Mouse (Mus musculus): ENCODE measurements at regions not wholly inside any gene's neighbourhood (a gene's known extent, or its start where the extent isn't known, plus 50 kb on each side); places are given as distances from the start of the nearest gene placed in this dataset.

- no peak overlapping the region for H3K27ac ChIP-seq (ENCODE audit: insufficient read depth, low read depth, low read length, poor library complexity, severe bottlenecking)
- H3K9ac ChIP-seq (ENCODE audit: insufficient read depth, low read depth, low read length, poor library complexity, severe bottlenecking) = no peak overlapping the region
- no peaks in the 10 kb centered on the region for H3K9me3 ChIP-seq (ENCODE audit: control insufficient read depth, insufficient read depth, low read depth, low read length)
- DNase-seq (ENCODE audit: low read depth, low spot score) = no peak
- H3K36me3 ChIP-seq (ENCODE audit: control insufficient read depth, insufficient read depth, low read length, poor library complexity, severe bottlenecking) = no peaks in the 10 kb centered on the region
- in situ Hi-C loops (cut with MboI; ENCODE audit: low sequenced_read_pairs in 2 of 2, unreplicated experiment in 2 of 2) = no loop called here
- TF ChIP-seq CHD2 (IDR thresholded peaks at IDR 0.05; ENCODE audit: low read depth, low read length) (no peak), ZNF384 (IDR thresholded peaks at IDR 0.05; ENCODE audit: low read depth, low read length) (no peak)
- H3K4me3 ChIP-seq (ENCODE audit: insufficient read depth in 1 of 2, low read depth in 1 of 2, low read length in 2 of 2, poor library complexity in 1 of 2, severe bottlenecking in 1 of 2) = no peak overlapping the region
- H3K4me1 ChIP-seq (ENCODE audit: control insufficient read depth in 2 of 2, insufficient read depth in 2 of 2, low read length in 2 of 2, poor library complexity in 1 of 2) = no peaks in the 10 kb centered on the region
Observed at GRCm38 (mm10) chr7:138626061-138626460, 219.8 kb upstream of the Ppp2r2d start.

GRCm38 (mm10) chr7:138620896-138621655 is 223.5 kb upstream of the Tcerg1l start:
- TF ChIP-seq ZNF384 (IDR thresholded peaks at IDR 0.05; ENCODE audit: low read depth, low read length) = no peak
- TF ChIP-seq HCFC1 (IDR thresholded peaks at IDR 0.05; ENCODE audit: borderline replicate concordance, insufficient read depth, low read length) = no peak
- TF ChIP-seq MAFK (IDR thresholded peaks at IDR 0.05; ENCODE audit: insufficient read depth, low read depth, low read length) = no peak
- no peak for TF ChIP-seq ZC3H11A (IDR thresholded peaks at IDR 0.05; ENCODE audit: borderline replicate concordance, low read depth, low read length)
- TF ChIP-seq CHD2 (IDR thresholded peaks at IDR 0.05; ENCODE audit: low read depth, low read length) = no peak
- no peak overlapping the region for H3K9ac ChIP-seq (ENCODE audit: insufficient read depth, low read depth, low read length, poor library complexity, severe bottlenecking)
- no peaks in the 10 kb centered on the region for H3K36me3 ChIP-seq (ENCODE audit: control insufficient read depth, insufficient read depth, low read length, poor library complexity, severe bottlenecking)
- in situ Hi-C loops (cut with MboI; ENCODE audit: low sequenced_read_pairs in 2 of 2, unreplicated experiment in 2 of 2) = no loop called here
- H3K9me3 ChIP-seq (ENCODE audit: control insufficient read depth, insufficient read depth, low read depth, low read length) = no peaks in the 10 kb centered on the region
- H3K27ac ChIP-seq (ENCODE audit: insufficient read depth, low read depth, low read length, poor library complexity, severe bottlenecking) = no peak overlapping the region
- no peak overlapping the region for H3K4me3 ChIP-seq (ENCODE audit: insufficient read depth in 1 of 2, low read depth in 1 of 2, low read length in 2 of 2, poor library complexity in 1 of 2, severe bottlenecking in 1 of 2)
- H3K4me1 ChIP-seq (ENCODE audit: control insufficient read depth in 2 of 2, insufficient read depth in 2 of 2, low read length in 2 of 2, poor library complexity in 1 of 2) = no peaks in the 10 kb centered on the region
- DNase-seq (ENCODE audit: low read depth, low spot score) = no peak

GRCm38 (mm10) chr7:138620080-138620684 is 222.7 kb upstream of the Tcerg1l start:
- in situ Hi-C loops (cut with MboI; ENCODE audit: low sequenced_read_pairs in 2 of 2, unreplicated experiment in 2 of 2) = no loop called here
- TF ChIP-seq HCFC1 (IDR thresholded peaks at IDR 0.05; ENCODE audit: borderline replicate concordance, insufficient read depth, low read length) (no peak), ZC3H11A (IDR thresholded peaks at IDR 0.05; ENCODE audit: borderline replicate concordance, low read depth, low read length) (no peak), ZNF384 (IDR thresholded peaks at IDR 0.05; ENCODE audit: low read depth, low read length) (no peak), MAFK (IDR thresholded peaks at IDR 0.05; ENCODE audit: insufficient read depth, low read depth, low read length) (no peak), CHD2 (IDR thresholded peaks at IDR 0.05; ENCODE audit: low read depth, low read length) (no peak)
- Histone ChIP-seq H3K27ac (ENCODE audit: insufficient read depth, low read depth, low read length, poor library complexity, severe bottlenecking) (no peak overlapping the region), H3K4me1 (ENCODE audit: control insufficient read depth in 2 of 2, insufficient read depth in 2 of 2, low read length in 2 of 2, poor library complexity in 1 of 2) (no peaks in the 10 kb centered on the region), H3K9ac (ENCODE audit: insufficient read depth, low read depth, low read length, poor library complexity, severe bottlenecking) (no peak overlapping the region), H3K4me3 (ENCODE audit: insufficient read depth in 1 of 2, low read depth in 1 of 2, low read length in 2 of 2, poor library complexity in 1 of 2, severe bottlenecking in 1 of 2) (no peak overlapping the region), H3K9me3 (ENCODE audit: control insufficient read depth, insufficient read depth, low read depth, low read length) (no peaks in the 10 kb centered on the region), H3K36me3 (ENCODE audit: control insufficient read depth, insufficient read depth, low read length, poor library complexity, severe bottlenecking) (no peaks in the 10 kb centered on the region)
- DNase-seq (ENCODE audit: low read depth, low spot score) = no peak

GRCm38 (mm10) chr7:138616468-138616867 is 218.9 kb upstream of the Tcerg1l start:
- Histone ChIP-seq H3K9ac (ENCODE audit: insufficient read depth, low read depth, low read length, poor library complexity, severe bottlenecking) (no peak overlapping the region), H3K36me3 (ENCODE audit: control insufficient read depth, insufficient read depth, low read length, poor library complexity, severe bottlenecking) (no peaks in the 10 kb centered on the region), H3K27ac (ENCODE audit: insufficient read depth, low read depth, low read length, poor library complexity, severe bottlenecking) (no peak overlapping the region), H3K9me3 (ENCODE audit: control insufficient read depth, insufficient read depth, low read depth, low read length) (no peaks in the 10 kb centered on the region), H3K4me1 (ENCODE audit: control insufficient read depth in 2 of 2, insufficient read depth in 2 of 2, low read length in 2 of 2, poor library complexity in 1 of 2) (no peaks in the 10 kb centered on the region), H3K4me3 (ENCODE audit: insufficient read depth in 1 of 2, low read depth in 1 of 2, low read length in 2 of 2, poor library complexity in 1 of 2, severe bottlenecking in 1 of 2) (no peak overlapping the region)
- TF ChIP-seq MAFK (IDR thresholded peaks at IDR 0.05; ENCODE audit: insufficient read depth, low read depth, low read length) (no peak), HCFC1 (IDR thresholded peaks at IDR 0.05; ENCODE audit: borderline replicate concordance, insufficient read depth, low read length) (no peak), CHD2 (IDR thresholded peaks at IDR 0.05; ENCODE audit: low read depth, low read length) (no peak), ZC3H11A (IDR thresholded peaks at IDR 0.05; ENCODE audit: borderline replicate concordance, low read depth, low read length) (no peak), ZNF384 (IDR thresholded peaks at IDR 0.05; ENCODE audit: low read depth, low read length) (no peak)
- in situ Hi-C loops (cut with MboI; ENCODE audit: low sequenced_read_pairs in 2 of 2, unreplicated experiment in 2 of 2) = no loop called here
- DNase-seq (ENCODE audit: low read depth, low spot score) = no peak
